Mouse (Mus musculus): ENCODE data around the gene Thrb.

Gene Thrb

GRCm38 (mm10) chr14:17713297-17713904 lies 53.3 kb downstream of the Thrb start:
- DNase-seq (ENCODE audit: low read depth, low spot score): no peak

- DNase-seq (ENCODE audit: low read depth, low spot score): no peak
Measured at GRCm38 (mm10) chr14:17719494-17719893, 59.4 kb downstream of the Thrb start.

- no peak for DNase-seq (ENCODE audit: low read depth, low spot score)
Measured at GRCm38 (mm10) chr14:17722824-17723445, 62.9 kb downstream of the Thrb start.

GRCm38 (mm10) chr14:17724577-17724976 lies 64.5 kb downstream of the Thrb start:
- no peak for DNase-seq (ENCODE audit: low read depth, low spot score)

- no peak for DNase-seq (ENCODE audit: low read depth, low spot score)
Measured at GRCm38 (mm10) chr14:17726906-17727305, 66.8 kb downstream of the Thrb start.

- no peak for DNase-seq (ENCODE audit: low read depth, low spot score)
Measured at GRCm38 (mm10) chr14:17727878-17728277, 67.8 kb downstream of the Thrb start.

GRCm38 (mm10) chr14:17728889-17729288 lies 68.8 kb downstream of the Thrb start:
- no peak for DNase-seq (ENCODE audit: low read depth, low spot score)

GRCm38 (mm10) chr14:17731020-17731419 lies 71.0 kb downstream of the Thrb start:
- no peak for DNase-seq (ENCODE audit: low read depth, low spot score)

- no peak for DNase-seq (ENCODE audit: low read depth, low spot score)
Measured at GRCm38 (mm10) chr14:17733077-17733778, 73.2 kb downstream of the Thrb start.

- DNase-seq (ENCODE audit: low read depth, low spot score): no peak
Measured at GRCm38 (mm10) chr14:17733779-17734137, 73.7 kb downstream of the Thrb start.

- no peak for DNase-seq (ENCODE audit: low read depth, low spot score)
Measured at GRCm38 (mm10) chr14:17735440-17735839, 75.4 kb downstream of the Thrb start.

GRCm38 (mm10) chr14:17740903-17741302 lies 80.8 kb downstream of the Thrb start:
- DNase-seq (ENCODE audit: low read depth, low spot score): no peak

GRCm38 (mm10) chr14:17742264-17742663 lies 82.2 kb downstream of the Thrb start:
- no peak for DNase-seq (ENCODE audit: low read depth, low spot score)

GRCm38 (mm10) chr14:17742902-17743712 lies 83.0 kb downstream of the Thrb start:
- no peak for DNase-seq (ENCODE audit: low read depth, low spot score)

- no peak for DNase-seq (ENCODE audit: low read depth, low spot score)
Measured at GRCm38 (mm10) chr14:17743713-17744158, 83.7 kb downstream of the Thrb start.

- no peak for DNase-seq (ENCODE audit: low read depth, low spot score)
Measured at GRCm38 (mm10) chr14:17747922-17748321, 87.9 kb downstream of the Thrb start.

- DNase-seq (ENCODE audit: low read depth, low spot score): no peak
Measured at GRCm38 (mm10) chr14:17748945-17749344, 88.9 kb downstream of the Thrb start.

- DNase-seq (ENCODE audit: low read depth, low spot score): no peak
Measured at GRCm38 (mm10) chr14:17751911-17752310, 91.8 kb downstream of the Thrb start.

GRCm38 (mm10) chr14:17753429-17753828 lies 93.4 kb downstream of the Thrb start:
- no peak for DNase-seq (ENCODE audit: low read depth, low spot score)

- no peak for DNase-seq (ENCODE audit: low read depth, low spot score)
Measured at GRCm38 (mm10) chr14:17756732-17757131, 96.7 kb downstream of the Thrb start.

GRCm38 (mm10) chr14:17767987-17768386 lies 107.9 kb downstream of the Thrb start:
- no peak for DNase-seq (ENCODE audit: low read depth, low spot score)

GRCm38 (mm10) chr14:17774404-17774803 lies 114.3 kb downstream of the Thrb start:
- no peak for DNase-seq (ENCODE audit: low read depth, low spot score)

Data from CD4-positive, CD25-positive, alpha-beta regulatory T cell, adult 2 months (primary cell).